ENCODE assay signal across 12 mouse cellular contexts in the genomic region with DNA sequence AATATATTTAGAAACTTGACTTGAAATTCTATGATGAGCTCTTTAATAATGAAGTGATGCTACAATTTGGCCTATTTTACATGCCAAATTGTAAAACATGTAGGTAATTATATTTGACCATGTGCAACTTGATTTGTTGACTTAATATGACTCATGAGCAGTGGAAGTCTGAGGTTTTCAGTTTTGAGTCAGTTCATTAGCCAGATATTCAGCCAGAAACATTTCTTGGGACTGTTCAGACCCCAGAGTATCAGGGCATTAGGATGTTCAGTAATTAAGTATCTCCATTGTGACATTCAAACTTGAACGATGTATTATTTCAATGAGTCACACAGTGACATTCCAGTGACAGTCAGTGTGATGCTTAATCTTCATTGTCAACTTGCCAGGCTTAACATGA.
"Had no signal": no experiment of that assay in that cellular context is flagged by ENCODE, and none has a peak within 500 bp of the region (broad histone marks: within the 10 kb centered on the region; RNA-seq: fewer than 3 reads in every experiment).

No protein-coding gene starts in this region.

- DNase-seq: kidney, adult 2 months; kidney, postnatal 36 days; layer of hippocampus, postnatal 36 days; liver, embryonic 13.5 days; lung, postnatal 10 days; thymus, adult 18-20 months; thymus, postnatal 36 days had no signal

- H3K4me1 ChIP-seq: liver, embryonic 13.5 days; megakaryocyte, embryonic 14.5 days; midbrain, embryonic 10.5 days; midbrain, embryonic 13.5 days had no signal

- H3K27me3 ChIP-seq: liver, embryonic 13.5 days; megakaryocyte, embryonic 14.5 days; midbrain, embryonic 13.5 days had no signal

- H3K27ac ChIP-seq: kidney, postnatal 0 days; left cerebral cortex, adult 2 months; liver, embryonic 13.5 days; midbrain, embryonic 10.5 days; midbrain, embryonic 13.5 days had no signal

- H3K9ac ChIP-seq: liver, embryonic 13.5 days; midbrain, embryonic 13.5 days had no signal

- ATAC-seq: midbrain, embryonic 13.5 days had no signal

- H3K4me3 ChIP-seq: left cerebral cortex, adult 2 months; liver, embryonic 13.5 days; megakaryocyte, embryonic 14.5 days; midbrain, embryonic 10.5 days; midbrain, embryonic 13.5 days had no signal

- H3K9me3 ChIP-seq: liver, embryonic 13.5 days; midbrain, embryonic 13.5 days had no signal

- H3K36me3 ChIP-seq: liver, embryonic 13.5 days; midbrain, embryonic 10.5 days; midbrain, embryonic 13.5 days had no signal

- H3K4me2 ChIP-seq: liver, embryonic 13.5 days; midbrain, embryonic 13.5 days had no signal
